Mouse (Mus musculus) ovary, adult 18-20 months (tissue): Measurements from ENCODE around the gene Gpr153.

ENCODE experiments used
- DNase-seq: peaks from one replicate; pipeline ENCODE4 v3.0.0; 2022; ENCODE audit warnings: low spot score, mixed read lengths

Gpr153 gene

DNA sequence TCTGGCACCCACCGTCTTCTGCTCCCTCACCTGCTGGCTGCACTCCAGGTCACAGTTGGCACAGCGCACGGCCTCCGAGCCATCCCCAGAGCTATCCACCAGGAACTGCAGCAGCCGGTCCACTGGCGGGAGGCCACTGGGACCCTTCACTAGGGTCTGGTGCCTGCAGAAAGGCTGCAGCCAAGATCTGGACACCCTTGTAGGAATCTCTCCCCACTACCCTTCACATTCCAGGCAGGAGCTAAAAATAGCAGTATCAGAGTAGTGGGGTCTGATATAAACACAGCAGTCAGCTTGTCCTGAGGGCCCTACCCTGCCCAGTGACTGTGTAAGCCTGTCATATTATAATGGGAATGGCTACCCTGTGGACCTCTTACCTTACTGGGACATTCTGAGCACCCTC, 43.6 kb downstream of the Gpr153 start:
- no peak for DNase-seq

DNA sequence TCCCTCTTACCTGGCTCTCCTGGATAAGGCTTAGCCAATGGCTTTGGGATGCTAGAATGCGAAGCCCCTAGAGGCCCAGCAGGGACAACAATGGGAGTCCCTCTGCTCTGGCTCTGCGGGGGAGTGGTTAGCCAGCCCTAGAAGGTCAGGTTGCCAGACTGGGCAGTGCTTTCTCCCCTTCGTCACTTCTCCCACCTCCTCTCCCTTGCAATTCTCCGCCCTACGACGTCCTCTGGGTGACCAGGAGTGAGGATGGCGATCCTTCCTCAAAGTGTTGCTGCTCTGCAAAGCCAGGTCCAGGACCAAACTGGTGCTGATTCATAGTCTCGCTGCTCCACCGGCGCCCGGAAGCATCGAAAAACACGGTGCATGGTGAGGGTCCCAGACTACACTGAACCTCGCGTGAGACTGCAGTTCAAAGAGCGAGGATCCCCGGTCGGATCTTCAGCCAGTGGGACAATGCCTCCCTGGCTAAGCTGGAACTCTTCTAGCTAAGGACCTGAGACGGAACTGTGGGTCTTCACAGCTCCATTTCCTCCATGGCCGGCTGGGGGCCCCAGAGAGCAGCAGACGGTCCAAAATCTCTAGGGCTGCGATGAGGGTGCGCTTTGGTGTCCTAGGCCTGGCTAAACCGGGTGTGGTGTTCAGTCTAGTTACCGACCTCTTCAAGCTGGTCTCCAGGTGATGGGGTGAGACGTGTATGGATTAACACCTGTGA, 44.6 kb downstream of the Gpr153 start, which contains the start of gene Rnf207:
TSS of gene Rnf207 (minus strand) at position 477 of the 718 bp plus-strand sequence.
- DNase-seq: peak; percentile 24

DNA sequence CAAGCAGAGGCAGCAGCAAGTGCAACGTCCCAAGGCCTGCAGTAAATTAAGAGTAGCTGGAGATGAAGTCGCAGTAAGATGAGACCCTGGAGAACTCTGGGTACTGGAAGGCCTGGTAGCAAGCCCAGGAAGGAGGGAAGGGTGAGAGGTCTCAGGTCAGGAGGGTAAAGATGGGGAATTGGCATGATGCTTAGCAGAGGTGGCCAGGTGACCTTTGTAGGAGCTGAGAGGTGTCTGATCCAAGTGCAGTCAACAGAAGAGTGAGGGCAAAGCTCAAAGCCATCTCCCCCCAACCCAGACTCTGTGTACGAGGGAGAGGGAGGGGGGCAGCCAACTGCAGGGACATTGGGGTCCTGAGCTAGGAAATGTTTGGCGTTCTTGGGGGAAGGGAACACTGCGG, 47.4 kb downstream of the Gpr153 start:
- DNase-seq: no peak

DNA sequence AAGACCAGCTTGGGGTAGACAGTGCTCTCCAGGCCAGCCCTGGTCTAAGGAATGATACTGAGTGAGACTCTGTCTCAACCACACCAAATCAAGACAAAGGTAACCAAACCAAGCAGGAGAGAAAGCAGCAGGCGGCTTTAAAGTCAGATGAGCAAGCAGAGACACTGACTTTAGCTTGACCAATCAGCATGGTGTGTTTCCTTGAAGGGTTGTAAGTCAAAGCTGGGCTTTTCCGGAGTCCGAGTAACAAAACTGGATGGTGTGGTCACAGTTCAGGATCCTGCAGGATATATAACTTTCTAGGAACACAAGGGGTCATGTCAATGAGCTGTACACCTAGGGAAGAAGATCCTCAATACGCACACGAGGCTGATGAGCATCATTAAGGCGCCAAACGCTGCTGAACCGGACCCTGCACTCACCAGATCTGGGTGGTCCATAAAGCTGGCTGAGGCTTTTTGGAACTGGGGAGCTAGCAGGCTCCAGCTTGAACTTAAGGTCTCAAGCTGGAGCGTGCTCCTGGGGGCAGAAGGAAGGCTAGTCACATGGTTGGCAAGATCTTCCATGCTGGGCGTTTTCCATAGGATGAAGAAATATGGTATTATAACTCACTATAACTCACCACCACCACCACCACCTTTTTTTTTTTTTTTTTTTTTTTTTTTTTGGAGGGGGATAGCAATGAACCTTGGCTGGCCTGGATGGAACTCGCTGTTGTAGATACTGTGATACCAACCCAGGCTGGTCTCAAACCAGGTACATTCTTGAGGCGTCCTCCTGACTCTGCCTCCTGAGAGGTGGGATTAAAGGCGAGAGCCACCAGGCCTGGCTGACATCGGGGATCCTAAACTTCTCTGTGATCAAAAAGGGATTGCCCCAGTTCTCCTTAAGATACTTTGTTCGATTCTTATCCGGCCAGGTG, 50.9 kb downstream of the Gpr153 start:
- DNase-seq: no peak

DNA sequence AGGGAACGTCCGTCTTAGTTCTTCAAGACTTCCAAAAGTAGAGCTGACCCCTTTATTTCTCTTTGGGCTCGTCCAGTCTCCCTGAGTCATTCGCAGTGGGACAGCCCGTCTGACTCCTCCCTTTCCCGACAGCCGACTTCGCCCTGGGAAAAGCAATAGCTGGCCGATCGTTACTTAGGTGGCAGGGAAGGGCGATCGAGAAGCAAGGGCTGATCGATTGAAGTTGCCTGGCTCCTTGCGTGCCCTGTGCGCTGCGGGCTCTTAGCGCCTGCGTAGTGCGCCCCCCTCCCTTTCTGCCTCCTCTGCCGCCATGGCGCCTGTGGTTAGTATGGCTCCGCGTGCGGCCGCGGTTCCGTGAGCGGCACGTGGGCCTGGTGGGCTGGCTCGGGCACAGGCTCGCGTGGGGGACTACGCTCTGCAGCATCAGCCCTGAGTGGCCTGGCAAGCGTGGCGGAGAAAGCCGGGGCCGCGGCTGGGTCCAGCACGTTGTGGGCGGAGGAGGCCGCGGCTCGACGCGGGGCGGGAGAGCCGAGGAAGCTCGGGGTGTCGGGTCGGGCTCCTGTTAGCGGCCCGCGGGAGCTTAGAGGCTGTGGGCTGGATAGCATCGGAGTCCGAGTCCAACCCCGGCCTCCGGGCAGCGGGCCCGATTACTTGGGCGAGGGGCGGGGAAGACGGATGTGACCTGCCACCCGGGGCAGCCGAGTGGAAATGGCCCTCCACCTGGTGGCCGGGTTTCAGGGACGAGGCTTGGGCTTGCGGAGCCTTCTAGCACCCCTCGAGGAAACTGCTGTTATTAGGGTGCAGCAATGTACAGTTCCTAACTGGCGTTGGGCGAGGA, 51.8 kb downstream of the Gpr153 start, which contains the start of gene Rpl22:
TSS of gene Rpl22 (plus strand) at position 169 of the 838 bp plus-strand sequence.
- DNase-seq: peak; percentile 94

DNA sequence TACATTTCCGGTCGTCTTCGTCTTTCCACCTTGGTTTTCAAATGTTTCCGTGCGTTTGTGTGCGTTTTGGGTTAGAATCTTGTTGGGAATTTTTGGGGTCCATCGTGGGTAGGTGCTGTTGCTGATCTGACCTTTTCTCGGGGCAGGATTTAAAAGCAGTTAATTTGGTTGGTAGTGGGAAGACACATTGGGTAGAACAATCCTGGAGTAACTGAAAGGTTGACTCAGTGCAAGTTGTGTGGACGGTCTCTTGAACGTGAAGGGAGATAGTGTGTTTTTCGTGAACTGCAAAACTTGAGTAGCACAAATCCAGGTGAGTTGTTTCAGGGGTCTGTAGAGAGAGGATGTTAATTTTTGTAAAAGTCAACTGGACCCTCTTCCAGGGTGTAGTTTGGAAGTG, 52.5 kb downstream of the Gpr153 start:
- DNase-seq: no peak

DNA sequence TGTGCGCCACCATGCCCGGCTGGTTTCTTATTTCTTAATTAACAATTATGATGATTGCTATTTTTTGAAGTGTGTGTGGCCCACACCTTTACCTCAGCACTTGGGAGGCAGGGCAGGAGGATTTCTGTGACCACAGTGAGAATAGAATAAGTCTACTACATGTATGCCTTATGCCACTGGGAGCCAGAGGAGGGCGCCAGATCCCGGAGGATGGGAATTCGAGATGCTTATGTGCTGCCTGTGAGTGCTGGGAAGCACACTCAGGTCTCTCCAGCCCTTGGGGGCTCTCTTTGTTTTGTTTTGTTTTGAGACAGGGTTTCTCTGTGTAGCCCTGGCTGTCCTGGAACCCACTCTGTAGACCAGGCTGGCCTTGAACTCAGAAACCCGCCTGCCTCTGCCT, 54.7 kb downstream of the Gpr153 start:
- DNase-seq: no peak

DNA sequence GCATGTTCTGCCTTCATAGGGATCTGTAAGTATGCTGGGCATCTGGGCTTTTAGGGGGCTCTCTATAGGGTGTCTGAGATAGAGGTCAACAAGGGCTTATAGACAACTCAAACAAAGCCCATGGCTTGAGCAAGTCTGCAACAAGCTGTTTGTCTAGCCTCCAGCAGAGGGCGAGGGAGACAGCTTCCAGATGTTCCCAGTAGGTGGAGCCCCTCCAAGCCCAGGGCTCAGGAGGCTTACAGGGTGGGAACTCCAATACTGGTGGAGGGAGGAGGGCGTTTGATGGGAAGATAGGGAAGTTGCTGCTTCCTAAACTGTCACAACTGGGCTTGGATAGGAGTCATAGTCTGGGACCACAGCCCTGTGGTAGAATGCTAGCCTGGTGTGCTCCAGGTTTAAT, 58.9 kb downstream of the Gpr153 start:
- DNase-seq: peak; percentile 24

DNA sequence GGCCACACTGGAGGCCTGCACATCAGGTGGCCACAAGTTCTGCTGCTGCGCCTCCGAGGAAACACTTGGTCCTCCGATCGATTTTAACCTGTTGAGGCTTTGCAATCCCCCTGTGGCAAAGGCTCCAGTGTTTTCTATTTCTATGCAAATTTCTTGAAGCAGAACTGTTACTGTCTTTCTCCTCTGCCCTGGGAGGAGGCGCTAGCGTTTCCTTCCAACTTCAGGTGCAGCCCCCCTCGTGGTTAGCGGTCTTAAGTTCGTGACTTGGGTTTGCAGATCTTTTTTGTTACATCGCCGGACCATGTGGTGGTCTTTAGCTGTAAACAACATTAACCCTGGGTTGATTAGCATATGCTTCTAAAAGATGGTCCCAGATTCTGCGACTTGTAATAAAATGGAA, 59.6 kb downstream of the Gpr153 start:
- no peak for DNase-seq
